Mouse (Mus musculus) thymus, postnatal 36 days (tissue): ENCODE measurements around the gene Vmn2r53.
"Not testable (repeated sequence)": the region's sequence is repeated elsewhere in the genome, so short reads cannot be mapped to it uniquely, and the experiment has no call there.

Source experiments
- DNase-seq, 2 experiments: peaks; one replicate each; pipeline ENCODE4 v3.0.0; 2022; ENCODE audit warnings: mixed read lengths in 2 of 2

Vmn2r53 gene

DNA sequence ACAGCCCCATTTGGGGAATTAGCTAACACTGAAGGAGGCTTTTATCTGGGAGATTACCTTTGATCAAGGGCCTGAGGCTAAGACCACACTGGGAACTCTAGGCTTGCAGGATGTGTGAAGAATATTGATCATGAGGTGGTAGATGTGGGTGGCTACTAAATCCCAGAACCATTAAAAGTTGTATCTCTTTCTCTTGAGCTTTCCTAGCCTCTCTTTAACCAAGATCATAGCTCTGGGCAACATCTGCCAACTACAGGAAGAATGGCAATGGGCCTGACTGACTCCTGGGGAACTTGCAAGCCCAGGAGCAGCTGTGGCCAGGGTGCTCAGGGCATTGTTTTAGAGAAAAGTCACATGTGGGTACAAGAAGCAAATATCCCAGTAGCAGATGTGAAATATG lies at the start of gene Vmn2r53:
Gene Vmn2r53 (minus strand): TSS at position 101 of the 400 bp plus-strand sequence.
- no peak for DNase-seq

DNA sequence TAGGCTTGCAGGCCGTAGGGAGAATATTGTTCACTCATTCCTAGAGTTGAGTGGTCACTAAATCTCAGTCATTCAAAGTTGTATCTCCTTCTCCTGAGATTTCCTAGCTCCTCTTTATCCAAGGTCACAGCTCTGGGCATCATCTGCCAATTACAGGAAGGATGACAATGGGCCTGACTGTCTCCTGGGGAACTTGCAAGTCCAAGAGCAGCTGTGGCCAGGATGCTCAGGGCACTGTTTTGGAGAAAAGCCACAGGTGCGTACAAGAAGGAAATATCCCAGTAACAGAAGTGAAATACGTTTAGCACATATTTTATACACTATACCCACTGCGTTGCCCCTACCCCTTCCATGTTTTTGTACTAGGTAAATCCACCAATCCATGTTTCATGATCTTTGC lies 31.6 kb upstream of the Vmn2r53 start, which contains the start of gene Vmn2r54:
Gene Vmn2r54 (minus strand): TSS at position 101 of the 400 bp plus-strand sequence.
- not testable (repeated sequence) for DNase-seq
